Mouse (Mus musculus): Measurements from ENCODE around the gene Nim1k.

DNA sequence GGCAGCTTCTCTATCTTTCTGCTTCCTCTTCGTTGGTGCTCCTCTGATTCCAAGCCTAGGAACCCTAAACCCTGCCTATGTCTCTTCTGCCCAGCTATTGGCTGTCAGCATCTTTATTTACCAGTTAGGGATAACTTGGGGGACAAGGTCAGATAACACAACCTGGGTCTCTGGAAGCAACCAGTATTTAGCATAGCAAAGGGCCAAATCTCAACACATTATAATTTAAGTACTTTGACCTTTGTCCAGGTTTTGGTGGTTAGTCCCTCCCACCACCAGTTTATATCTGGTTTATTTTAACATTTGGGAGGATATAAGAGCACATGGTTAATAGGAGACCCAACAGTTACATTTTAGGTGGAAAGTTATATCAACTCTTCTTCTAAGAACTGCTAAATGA is 59.2 kb downstream of the Nim1k start:
- TF ChIP-seq CTCF (IDR thresholded peaks at IDR 0.05; ENCODE audit: borderline replicate concordance, control insufficient read depth, extremely low read depth, insufficient read depth, low read length, poor library complexity) (no peak), POLR2A (IDR thresholded peaks at IDR 0.05; ENCODE audit: control insufficient read depth, extremely low read depth, insufficient read depth, low read length, poor library complexity) (no peak)

Data from thymus, adult 2 months (tissue).